9 mouse cellular contexts compared by ENCODE assay signal in genomic region chr8:84207811-84208210, GRCm38 (mm10). TPM values are rescaled to one million over a fixed set of nuclear protein-coding genes. Genes with fewer than 3 reads are reported as not detected.
DNase-seq lines count a peak whose midpoint lies in the region; ATAC-seq and TF ChIP-seq lines count a peak whose summit lies in the region.
"Had no signal": no experiment of that assay in that cellular context is flagged by ENCODE, and none has a peak within 500 bp of the region (broad histone marks: within the 10 kb centered on the region; RNA-seq: fewer than 3 reads in every experiment).

No protein-coding gene starts in this region.

- no peak for TF ChIP-seq CTCF in MEL (IDR thresholded peaks at IDR 0.05 in 2 of 3, conservative IDR thresholded peaks at IDR 0.05 in 1 of 3; ENCODE audit: control insufficient read depth in 1 of 3, insufficient read depth in 1 of 3, low read depth in 2 of 3, low read length in 3 of 3, poor library complexity in 1 of 3, severe bottlenecking in 1 of 3)
- TF ChIP-seq CTCF in lung, postnatal 0 days (IDR thresholded peaks at IDR 0.05): peak; percentile 13; the same call in 1 of the 2 replicates
- no peak for TF ChIP-seq CTCF in thymus, adult 2 months (IDR thresholded peaks at IDR 0.05; ENCODE audit: borderline replicate concordance, control insufficient read depth, extremely low read depth, insufficient read depth, low read length, poor library complexity)

- H3K4me3 ChIP-seq in MEL (ENCODE audit: control insufficient read depth in 1 of 2, insufficient read depth in 1 of 2, low read depth in 2 of 2, low read length in 2 of 2): no peak overlapping the region
- no peak overlapping the region for H3K4me3 ChIP-seq in lung, postnatal 0 days (ENCODE audit: low read depth, low read length)
- no peak overlapping the region for H3K4me3 ChIP-seq in thymus, adult 2 months (ENCODE audit: control insufficient read depth, insufficient read depth, low read length)
- H3K4me3 ChIP-seq: erythroblast, embryonic 14.5 days had no signal

- TF ChIP-seq EP300 in MEL (IDR thresholded peaks at IDR 0.05; ENCODE audit: low read depth in 1 of 2, low read length in 2 of 2): peak in 1 of 2 experiments; percentile 19; a peak in 1 of 4 replicates
- peak; percentile 76 for TF ChIP-seq EP300 in lung, postnatal 0 days (IDR thresholded peaks at IDR 0.05)

- 51% methylated on average over 7 of the region's 7 CpGs for WGBS in lung, postnatal 0 days
- WGBS in thymus, adult 2 months: 14% methylated on average over 7 of the region's 7 CpGs

- peak; percentile 54 for ATAC-seq in granulocyte monocyte progenitor cell, adult 5-6 weeks (replicated peaks; ENCODE audit: poor library complexity, severe bottlenecking)
- ATAC-seq in lung, postnatal 0 days: peak; percentile 34
- ATAC-seq in megakaryocyte-erythroid progenitor cell, adult 5-6 weeks (replicated peaks; ENCODE audit: low FRiP score, low TSS enrichment, poor library complexity, severe bottlenecking): no peak

- peaks cover 0 to 4% of the 10 kb centered on the region in 2 experiments; a peak in 1 of 4 replicates for H3K36me3 ChIP-seq in MEL (ENCODE audit: control insufficient read depth in 1 of 2, insufficient read depth in 2 of 2, low read length in 2 of 2)
- peaks cover 32% of the 10 kb centered on the region; the same call in 1 of the 2 replicates for H3K36me3 ChIP-seq in lung, postnatal 0 days (ENCODE audit: insufficient read depth, low read length)
- peaks cover 15% of the 10 kb centered on the region; the same call in 1 of the 2 replicates for H3K36me3 ChIP-seq in thymus, adult 2 months (ENCODE audit: control insufficient read depth, insufficient read depth, low read length)

- no peak overlapping the region; the same call in 1 of the 2 replicates for H3K27ac ChIP-seq in MEL (ENCODE audit: control insufficient read depth, low read depth, low read length)
- H3K27ac ChIP-seq in lung, postnatal 0 days (ENCODE audit: low read length): peak overlapping the region; percentile 66
- H3K27ac ChIP-seq in thymus, adult 2 months (ENCODE audit: control insufficient read depth, insufficient read depth, low read length): peak overlapping the region; percentile 91

- H3K27me3 ChIP-seq in MEL (ENCODE audit: control insufficient read depth in 1 of 2, insufficient read depth in 2 of 2, low read length in 2 of 2): no peaks in the 10 kb centered on the region
- H3K27me3 ChIP-seq in lung, postnatal 0 days (replicated peaks; ENCODE audit: insufficient read depth, low read length): no peaks in the 10 kb centered on the region
- no peaks in the 10 kb centered on the region for H3K27me3 ChIP-seq in thymus, adult 2 months (ENCODE audit: control insufficient read depth, insufficient read depth, low read length)

- no peaks in the 10 kb centered on the region for H3K9me3 ChIP-seq in MEL (replicated peaks; ENCODE audit: insufficient read depth, low read length)
- H3K9me3 ChIP-seq in lung, postnatal 0 days (ENCODE audit: low read length): no peaks in the 10 kb centered on the region

- H3K4me1 ChIP-seq in MEL (ENCODE audit: control insufficient read depth in 1 of 2, insufficient read depth in 2 of 2, low read length in 2 of 2): peaks cover 0 to 10% of the 10 kb centered on the region in 2 experiments; a peak in 2 of 4 replicates
- H3K4me1 ChIP-seq in lung, postnatal 0 days (ENCODE audit: insufficient read depth, low read depth, low read length): peaks cover 4% of the 10 kb centered on the region
- peaks cover 45% of the 10 kb centered on the region for H3K4me1 ChIP-seq in thymus, adult 2 months (replicated peaks; ENCODE audit: control insufficient read depth, insufficient read depth, low read length)

- H3K4me2 ChIP-seq in lung, postnatal 0 days (replicated peaks; ENCODE audit: low read depth, low read length): 0 out of 2 replicates have a peak overlapping the region, but pooled peaks have one; percentile 15

- peaks cover 1% of the 10 kb centered on the region; the same call in 1 of the 2 replicates for H3K79me2 ChIP-seq in MEL (ENCODE audit: control insufficient read depth, insufficient read depth, low read length, poor library complexity)

- no peak overlapping the region for H3K9ac ChIP-seq in MEL (ENCODE audit: control insufficient read depth, low read depth, low read length, poor library complexity, severe bottlenecking)
- H3K9ac ChIP-seq in lung, postnatal 0 days (replicated peaks; ENCODE audit: low read depth): no peak overlapping the region

- TF ChIP-seq RAD21 in MEL (IDR thresholded peaks at IDR 0.05; ENCODE audit: low read depth, low read length): no peak

- peak; percentile 95 for DNase-seq in 416B (ENCODE audit: low read depth)
- DNase-seq in MEL (ENCODE audit: low read depth, low spot score): peak; percentile 36
- peak; percentile 59 for DNase-seq in kidney, adult 18-20 months
- DNase-seq in lung, postnatal 0 days (ENCODE audit: low spot score): peak; percentile 87
- peak; percentile 66 for DNase-seq in thymus, adult 2 months
- no peak for DNase-seq in cerebellum, postnatal 10 days

- no peak for TF ChIP-seq POLR2A in MEL (IDR thresholded peaks at IDR 0.05; ENCODE audit: control insufficient read depth in 1 of 2, insufficient read depth in 1 of 2, low read depth in 1 of 2, low read length in 2 of 2, poor library complexity in 1 of 2)
- TF ChIP-seq POLR2A in thymus, adult 2 months (IDR thresholded peaks at IDR 0.05; ENCODE audit: control insufficient read depth, extremely low read depth, insufficient read depth, low read length, poor library complexity): peak; percentile 42; the same call in 1 of the 2 replicates

TF ChIP-seq in MEL, 35 proteins besides CTCF, POLR2A, EP300 and RAD21 (continues in another document):
- no peak for TF ChIP-seq ELF1 (IDR thresholded peaks at IDR 0.05; ENCODE audit: low read depth, low read length)
- TF ChIP-seq GABPA (IDR thresholded peaks at IDR 0.05; ENCODE audit: low read depth, low read length): no peak
- TF ChIP-seq POLR2AphosphoS2 (IDR thresholded peaks at IDR 0.05; ENCODE audit: low read length): no peak

RNA-seq across cellular contexts. Expression of gene Nanos3, which starts 22.8 kb away (rescaled TPM):
- total RNA-seq in MEL (2012; rRNA removed): 0.56 and 2.0 TPM in 2 replicates
- polyA plus RNA-seq in MEL (2012; ENCODE audit: insufficient read depth in 1 of 2, insufficient read length in 2 of 2, low read depth in 1 of 2, low replicate concordance in 2 of 2, missing spikeins in 1 of 2): 1 to 10 TPM in 1 of 2 experiments, not detected in 1; 1.7 TPM
- 3.5 and 9.6 TPM in 2 replicates for total RNA-seq in granulocyte monocyte progenitor cell, adult 5-6 weeks (2014; fragmentation: Nextera tagmentation)
- not detected in 2 replicates for total RNA-seq in granulocyte monocyte progenitor cell, adult 5-6 weeks (2017)
- polyA plus RNA-seq in lung, postnatal 0 days (2015; fragmentation: Nextera tagmentation; extraction: Ambion mirVana): 1.9 and 3.2 TPM in 2 replicates
- 5.5 and 8.5 TPM in 2 replicates for polyA plus RNA-seq in thymus, adult 2 months (2012; rRNA removed)
- 2.9 and 5.0 TPM in 2 replicates for total RNA-seq in megakaryocyte-erythroid progenitor cell, adult 5-6 weeks (2014; fragmentation: Nextera tagmentation)
- total RNA-seq in megakaryocyte-erythroid progenitor cell, adult 5-6 weeks (2017): not detected in 2 replicates
- polyA plus RNA-seq: erythroblast, embryonic 14.5 days had no signal

RNA-seq across cellular contexts. Expression of gene Zswim4, which starts 29.0 kb away (rescaled TPM):
- 3.6 and 4.4 TPM in 2 replicates for total RNA-seq in MEL (2012; rRNA removed)
- 1 to 10 TPM in 1 of 2 experiments, not detected in 1; 7.4 TPM for polyA plus RNA-seq in MEL (2012; ENCODE audit: insufficient read depth in 1 of 2, insufficient read length in 2 of 2, low read depth in 1 of 2, low replicate concordance in 2 of 2, missing spikeins in 1 of 2)
- 4.6 and 8.1 TPM in 2 replicates for total RNA-seq in granulocyte monocyte progenitor cell, adult 5-6 weeks (2014; fragmentation: Nextera tagmentation)
- 4.5 and 4.8 TPM in 2 replicates for total RNA-seq in granulocyte monocyte progenitor cell, adult 5-6 weeks (2017)
- polyA plus RNA-seq in lung, postnatal 0 days (2015; fragmentation: Nextera tagmentation; extraction: Ambion mirVana): 7.8 and 8.4 TPM in 2 replicates
- 53.0 and 59.0 TPM in 2 replicates for polyA plus RNA-seq in thymus, adult 2 months (2012; rRNA removed)
- 2.8 and 4.8 TPM in 2 replicates for total RNA-seq in megakaryocyte-erythroid progenitor cell, adult 5-6 weeks (2014; fragmentation: Nextera tagmentation)
- total RNA-seq in megakaryocyte-erythroid progenitor cell, adult 5-6 weeks (2017): 3.3 and 3.7 TPM in 2 replicates

RNA-seq across cellular contexts. Expression of gene D8Ertd738e, which starts 41.7 kb away (rescaled TPM):
- total RNA-seq in MEL (2012; rRNA removed): 159 and 164 TPM in 2 replicates
- 100 to 1,000 TPM in 1 of 2 experiments, not detected in 1; 149 TPM for polyA plus RNA-seq in MEL (2012; ENCODE audit: insufficient read depth in 1 of 2, insufficient read length in 2 of 2, low read depth in 1 of 2, low replicate concordance in 2 of 2, missing spikeins in 1 of 2)
- total RNA-seq in granulocyte monocyte progenitor cell, adult 5-6 weeks (2014; fragmentation: Nextera tagmentation): 145 and 151 TPM in 2 replicates
- 66.2 and 88.3 TPM in 2 replicates for total RNA-seq in granulocyte monocyte progenitor cell, adult 5-6 weeks (2017)
- polyA plus RNA-seq in lung, postnatal 0 days (2015; fragmentation: Nextera tagmentation; extraction: Ambion mirVana): 302 and 339 TPM in 2 replicates
- 159 and 193 TPM in 2 replicates for polyA plus RNA-seq in thymus, adult 2 months (2012; rRNA removed)
- total RNA-seq in megakaryocyte-erythroid progenitor cell, adult 5-6 weeks (2014; fragmentation: Nextera tagmentation): 122 and 195 TPM in 2 replicates
- 63.7 and 94.8 TPM in 2 replicates for total RNA-seq in megakaryocyte-erythroid progenitor cell, adult 5-6 weeks (2017)

RNA-seq across cellular contexts. Expression of gene Mri1, which starts 49.3 kb away (rescaled TPM):
- 26.8 and 27.8 TPM in 2 replicates for total RNA-seq in MEL (2012; rRNA removed)
- polyA plus RNA-seq in MEL (2012; ENCODE audit: insufficient read depth in 1 of 2, insufficient read length in 2 of 2, low read depth in 1 of 2, low replicate concordance in 2 of 2, missing spikeins in 1 of 2): 10 to 100 TPM in 1 of 2 experiments, not detected in 1; 43.2 TPM
- total RNA-seq in granulocyte monocyte progenitor cell, adult 5-6 weeks (2014; fragmentation: Nextera tagmentation): 18.6 and 30.7 TPM in 2 replicates
- 14.0 and 26.3 TPM in 2 replicates for total RNA-seq in granulocyte monocyte progenitor cell, adult 5-6 weeks (2017)
- 47.4 and 56.8 TPM in 2 replicates for polyA plus RNA-seq in lung, postnatal 0 days (2015; fragmentation: Nextera tagmentation; extraction: Ambion mirVana)
- 89.6 and 107 TPM in 2 replicates for polyA plus RNA-seq in thymus, adult 2 months (2012; rRNA removed)
- 36.7 and 51.9 TPM in 2 replicates for total RNA-seq in megakaryocyte-erythroid progenitor cell, adult 5-6 weeks (2014; fragmentation: Nextera tagmentation)
- 19.1 and 19.3 TPM in 2 replicates for total RNA-seq in megakaryocyte-erythroid progenitor cell, adult 5-6 weeks (2017)

RNA-seq across cellular contexts. Expression of gene 4930432K21Rik, which starts 60.0 kb away (rescaled TPM):
- 1.3 and 2.2 TPM in 2 replicates for total RNA-seq in MEL (2012; rRNA removed)
- polyA plus RNA-seq in MEL (2012; ENCODE audit: insufficient read depth in 1 of 2, insufficient read length in 2 of 2, low read depth in 1 of 2, low replicate concordance in 2 of 2, missing spikeins in 1 of 2): 1 to 10 TPM in 1 of 2 experiments, not detected in 1; 3.0 TPM
- 1.2 TPM in 1 of 2 replicates, not detected in the other for total RNA-seq in granulocyte monocyte progenitor cell, adult 5-6 weeks (2014; fragmentation: Nextera tagmentation)
- 1.2 and 1.8 TPM in 2 replicates for total RNA-seq in granulocyte monocyte progenitor cell, adult 5-6 weeks (2017)
- polyA plus RNA-seq in lung, postnatal 0 days (2015; fragmentation: Nextera tagmentation; extraction: Ambion mirVana): 0.80 and 1.0 TPM in 2 replicates
- polyA plus RNA-seq in thymus, adult 2 months (2012; rRNA removed): 1.9 and 2.4 TPM in 2 replicates
- total RNA-seq in megakaryocyte-erythroid progenitor cell, adult 5-6 weeks (2014; fragmentation: Nextera tagmentation): 0.49 and 0.50 TPM in 2 replicates
- total RNA-seq in megakaryocyte-erythroid progenitor cell, adult 5-6 weeks (2017): 1.1 and 1.7 TPM in 2 replicates
- polyA plus RNA-seq: erythroblast, embryonic 14.5 days had no signal

Comparison
In these comparisons a context has a peak if more than half of its experiments do, and no peak if none do; other contexts are left out.
1. DNase-seq: peak in 416B (single experiment), MEL (single experiment), kidney, adult 18-20 months (single experiment), lung, postnatal 0 days (single experiment) and thymus, adult 2 months (single experiment); none in cerebellum, postnatal 10 days (0 of 2).